Mouse (Mus musculus): ENCODE data around the gene Mtnr1a. TPM values are rescaled to one million over a fixed set of nuclear protein-coding genes. Genes with fewer than 3 reads are reported as not detected.

Mtnr1a gene
- polyA plus RNA-seq, 1 experiment from 2014 or later, result 0.63 TPM

Other genes starting within 250 kb of the Mtnr1a start
- 23.1 and 25.1 TPM in 2 replicates for gene Fat1, start 133.7 kb upstream of the Mtnr1a start, polyA plus RNA-seq (2014; fragmentation: Nextera tagmentation; extraction: Ambion mirVana)
- not detected in 2 replicates for gene F11, start 192.9 kb downstream of the Mtnr1a start, polyA plus RNA-seq (2014; fragmentation: Nextera tagmentation; extraction: Ambion mirVana)
- gene Klkb1, start 225.7 kb downstream of the Mtnr1a start, polyA plus RNA-seq (2014; fragmentation: Nextera tagmentation; extraction: Ambion mirVana), result 0.03 TPM in 1 of 2 replicates, not detected in the other
- gene Gm45753, start 239.3 kb downstream of the Mtnr1a start, polyA plus RNA-seq (2014; fragmentation: Nextera tagmentation; extraction: Ambion mirVana), result 0.08 TPM in 1 of 2 replicates, not detected in the other

Measured in midbrain, embryonic 11.5 days (tissue).